In genomic region chr2:103846875-103847274, GRCm38 (mm10) we compare ENCODE assay signal across 23 mouse cellular contexts.
"Had no signal": no experiment of that assay in that cellular context is flagged by ENCODE, and none has a peak within 500 bp of the region (broad histone marks: within the 10 kb centered on the region; RNA-seq: fewer than 3 reads in every experiment).

No protein-coding gene starts in this region.

- H3K27ac ChIP-seq: heart, embryonic 10.5 days; hindbrain, embryonic 13.5 days; hindbrain, embryonic 15.5 days; hindbrain, postnatal 0 days; kidney, embryonic 15.5 days; kidney, postnatal 0 days; limb, embryonic 13.5 days; limb, embryonic 15.5 days; liver, embryonic 13.5 days had no signal

- H3K4me1 ChIP-seq: heart, embryonic 10.5 days; hindbrain, embryonic 13.5 days; hindbrain, embryonic 15.5 days; kidney, embryonic 15.5 days; limb, embryonic 15.5 days had no signal

- H3K4me2 ChIP-seq: heart, embryonic 12.5 days; hindbrain, embryonic 13.5 days; hindbrain, embryonic 15.5 days; kidney, embryonic 15.5 days; limb, embryonic 13.5 days; limb, embryonic 15.5 days; liver, embryonic 13.5 days had no signal

- H3K9me3 ChIP-seq: heart, embryonic 10.5 days; heart, embryonic 12.5 days; hindbrain, embryonic 13.5 days; hindbrain, embryonic 15.5 days; kidney, embryonic 15.5 days; limb, embryonic 13.5 days; limb, embryonic 15.5 days; liver, embryonic 13.5 days had no signal

- H3K27me3 ChIP-seq: heart, embryonic 12.5 days; hindbrain, embryonic 13.5 days; hindbrain, embryonic 15.5 days; kidney, embryonic 15.5 days; limb, embryonic 13.5 days; limb, embryonic 15.5 days; liver, embryonic 13.5 days had no signal

- H3K4me3 ChIP-seq: heart, embryonic 10.5 days; heart, embryonic 12.5 days; hindbrain, embryonic 13.5 days; hindbrain, embryonic 15.5 days; kidney, embryonic 15.5 days; limb, embryonic 13.5 days; limb, embryonic 15.5 days; liver, embryonic 13.5 days had no signal

- H3K36me3 ChIP-seq: heart, embryonic 10.5 days; heart, embryonic 12.5 days; hindbrain, embryonic 13.5 days; hindbrain, embryonic 15.5 days; kidney, embryonic 15.5 days; limb, embryonic 13.5 days; limb, embryonic 15.5 days; liver, embryonic 13.5 days had no signal

- DNase-seq: gastrocnemius, postnatal 14 days; gastrocnemius, postnatal 36 days; heart, adult 18-20 months; heart, postnatal 10 days; kidney, adult 11 months; kidney, adult 2 months; kidney, adult 9 months; kidney, postnatal 14 days; kidney, postnatal 36 days; layer of hippocampus, adult 9-11 months; layer of hippocampus, postnatal 36 days; left cerebral cortex, postnatal 4 days; liver, embryonic 13.5 days had no signal

- ATAC-seq: hindbrain, postnatal 0 days; intestine, embryonic 16.5 days had no signal

- H3K9ac ChIP-seq: heart, embryonic 12.5 days; hindbrain, embryonic 13.5 days; hindbrain, embryonic 15.5 days; kidney, embryonic 15.5 days; limb, embryonic 13.5 days; limb, embryonic 15.5 days; liver, embryonic 13.5 days had no signal
